Mouse (Mus musculus) thymus, adult 2 months (tissue): ENCODE results near the gene Slc8b1. TPM values are rescaled to one million over a fixed set of nuclear protein-coding genes. Genes with fewer than 3 reads are reported as not detected.

Experiments
- DNase-seq: peaks from one replicate; pipeline ENCODE4 v3.0.0; 2021
- H3K27ac ChIP-seq: fragments of 200-500 bp; 2 replicates; pipeline ENCODE4 v1.5.1; 2012; ENCODE audit warnings: low read length, control low read depth; ENCODE audit not compliant: control insufficient read depth, insufficient read depth
- H3K27me3 ChIP-seq: fragments of 200-500 bp; 2 replicates; pipeline ENCODE4 v1.6.1; 2012; ENCODE audit warnings: mild to moderate bottlenecking, low read length, moderate library complexity, mixed read lengths; ENCODE audit not compliant: control insufficient read depth, insufficient read depth
- H3K36me3 ChIP-seq: fragments of 200-500 bp; 2 replicates; pipeline ENCODE4 v1.6.1; 2012; ENCODE audit warnings: mild to moderate bottlenecking, low read length, moderate library complexity; ENCODE audit not compliant: control insufficient read depth, insufficient read depth
- H3K4me1 ChIP-seq: fragments of 200-500 bp; replicated peaks from 2 replicates; pipeline ENCODE4 v1.6.1; 2012; ENCODE audit warnings: low read length; ENCODE audit not compliant: control insufficient read depth, insufficient read depth
- H3K4me3 ChIP-seq: fragments of 200-500 bp; 2 replicates; pipeline ENCODE4 v1.5.1; 2012; ENCODE audit warnings: mild to moderate bottlenecking, low read length, control low read depth, moderate library complexity; ENCODE audit not compliant: control insufficient read depth, insufficient read depth
- CTCF ChIP-seq: fragments of 200-500 bp; IDR thresholded peaks from 2 replicates; pipeline ENCODE4 v1.5.1; 2012; ENCODE audit warnings: mild to moderate bottlenecking, control low read depth, low read length, moderate library complexity, borderline replicate concordance; ENCODE audit not compliant: control insufficient read depth, poor library complexity, insufficient read depth; ENCODE audit errors: extremely low read depth
- POLR2A ChIP-seq: fragments of 200-500 bp; IDR thresholded peaks from 2 replicates; pipeline ENCODE4 v1.6.1; 2012; ENCODE audit warnings: mild to moderate bottlenecking, low read length, control low read depth, moderate library complexity; ENCODE audit not compliant: control insufficient read depth, poor library complexity, insufficient read depth; ENCODE audit errors: extremely low read depth
- WGBS: fragments of 180-500 bp; shearing (Covaris S2); methylation state at CpG from one replicate; pipeline ENCODE4 v1.1.7; 2018; 5-methylcytosine and 5-hydroxymethylcytosine counted together
- polyA plus RNA-seq: library from polyadenylated mRNA; depleted of rRNA; stranded (reverse); fragments of >200 nt; gene quantifications from 2 replicates; pipeline ENCODE4 v1.2.3, GENCODE M21; 2012; rRNA removed

Gene Slc8b1
- polyA plus RNA-seq, 1 experiment, result 29.1 TPM

DNA sequence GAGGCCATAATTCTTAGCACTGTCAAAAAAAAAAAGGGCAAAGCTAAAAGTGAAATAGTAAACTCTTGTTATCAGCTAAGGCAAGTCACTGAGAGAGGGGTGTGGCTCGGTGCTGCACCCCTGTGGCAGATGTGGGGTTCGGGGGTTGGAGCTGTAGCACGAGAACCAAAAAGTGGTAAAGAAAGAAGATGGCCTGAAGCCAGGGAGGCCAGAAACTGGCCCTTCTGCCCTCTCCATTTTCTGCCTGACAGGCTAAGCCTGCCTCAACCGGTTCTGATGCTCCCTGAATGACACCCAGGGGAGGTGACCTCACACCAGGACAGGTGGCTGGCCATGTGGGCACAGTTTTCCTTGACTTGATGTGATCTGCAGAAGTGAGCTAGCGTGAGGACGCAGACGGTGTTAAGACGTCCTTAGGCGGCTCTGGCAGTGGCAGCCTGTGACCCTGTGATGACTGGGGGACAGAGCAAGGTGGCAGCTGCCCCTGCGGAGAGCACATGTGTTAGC, 67.0 kb downstream of the Slc8b1 start:
- peaks cover 51% of the 10 kb centered on the region for H3K4me1 ChIP-seq
- DNase-seq, result peak; percentile 77
- peak; percentile 56; the same call in 1 of the 2 replicates for TF ChIP-seq CTCF
- TF ChIP-seq POLR2A, result no peak; the same call in 1 of the 2 replicates
- no peaks in the 10 kb centered on the region for H3K27me3 ChIP-seq
- peak overlapping the region; percentile 91 for H3K27ac ChIP-seq
- H3K4me3 ChIP-seq, result no peak overlapping the region
- H3K36me3 ChIP-seq, result peaks cover 11% of the 10 kb centered on the region; the same call in 1 of the 2 replicates
- 9% methylated on average over 10 of the region's 10 CpGs for whole genome bisulfite sequencing

DNA sequence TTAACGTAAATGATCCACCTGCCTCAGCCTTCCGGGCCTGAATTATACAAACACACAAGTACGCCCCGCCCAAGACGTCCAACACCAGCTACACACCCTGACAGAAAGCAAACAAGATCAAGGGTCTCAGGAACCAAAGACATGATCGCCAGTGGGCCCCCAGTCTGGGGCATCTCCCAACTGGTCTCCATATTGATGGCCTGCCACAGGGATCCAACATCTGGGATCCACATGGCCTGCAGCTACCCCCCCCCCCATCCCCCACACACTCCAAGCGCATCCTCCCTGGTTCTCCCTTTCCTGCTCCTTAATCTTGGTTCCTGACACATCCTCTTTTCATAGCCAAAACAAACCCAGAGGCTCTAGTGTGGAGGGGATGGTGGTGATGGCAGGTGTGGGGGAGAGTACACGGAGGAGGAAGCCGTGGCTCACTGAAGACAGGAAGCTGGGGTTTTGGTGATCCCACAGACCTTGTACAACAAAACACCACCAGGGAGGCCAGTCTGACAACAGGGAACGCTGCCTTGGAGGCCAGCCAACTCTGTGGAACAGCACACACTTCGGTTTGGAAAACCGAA, 67.6 kb downstream of the Slc8b1 start:
- WGBS, result 3% methylated on average over 12 of the region's 12 CpGs
- no peak overlapping the region for H3K4me3 ChIP-seq
- H3K27me3 ChIP-seq, result no peaks in the 10 kb centered on the region
- DNase-seq, result peak; percentile 82
- H3K36me3 ChIP-seq, result peaks cover 17% of the 10 kb centered on the region; the same call in 1 of the 2 replicates
- peak overlapping the region; percentile 91 for H3K27ac ChIP-seq
- TF ChIP-seq CTCF (no peak), POLR2A (no peak)
- H3K4me1 ChIP-seq, result peaks cover 51% of the 10 kb centered on the region

DNA sequence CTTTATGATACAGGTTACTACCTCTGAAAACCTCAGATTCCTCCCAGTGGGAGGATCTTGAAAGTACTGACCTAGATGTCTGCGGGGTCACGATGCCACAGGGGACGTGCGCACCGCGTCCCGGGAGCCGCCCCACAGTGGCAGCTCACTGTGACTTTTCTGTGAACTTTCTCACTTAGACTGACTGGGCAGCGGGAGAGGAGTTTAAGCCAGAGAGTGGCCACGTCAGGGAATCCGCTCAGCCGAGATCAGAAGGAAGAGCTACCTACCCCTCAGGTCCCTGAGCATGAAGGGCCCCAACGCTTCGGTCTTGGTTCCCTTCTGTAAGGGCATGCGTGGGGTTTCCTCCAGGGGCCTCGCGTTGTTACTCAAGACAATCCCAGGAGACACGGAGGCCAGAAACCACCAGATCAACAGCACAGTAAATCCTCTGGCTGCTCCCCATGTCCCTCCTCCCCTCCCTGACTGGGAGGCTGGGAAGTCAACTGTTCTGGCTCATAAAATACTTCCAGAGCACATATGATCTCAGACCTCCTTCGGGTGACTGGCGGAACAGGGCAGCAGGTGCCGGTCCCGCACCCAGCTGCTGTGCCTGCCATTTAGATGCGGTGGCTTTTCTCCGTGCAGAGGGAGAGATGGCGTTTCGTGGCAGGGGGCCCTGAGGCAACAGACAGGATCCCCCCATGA, 68.4 kb downstream of the Slc8b1 start:
- Histone ChIP-seq H3K4me3 (peak overlapping the region; percentile 19), H3K27ac (peak overlapping the region; percentile 88), H3K4me1 (peaks cover 51% of the 10 kb centered on the region), H3K36me3 (peaks cover 24% of the 10 kb centered on the region; the same call in 1 of the 2 replicates), H3K27me3 (no peaks in the 10 kb centered on the region)
- peak; percentile 45 for DNase-seq
- TF ChIP-seq POLR2A, result no peak
- TF ChIP-seq CTCF, result 0 out of 2 replicates have a peak, but pooled peaks have one; percentile 9
- 5% methylated on average over 26 of the region's 26 CpGs for WGBS

DNA sequence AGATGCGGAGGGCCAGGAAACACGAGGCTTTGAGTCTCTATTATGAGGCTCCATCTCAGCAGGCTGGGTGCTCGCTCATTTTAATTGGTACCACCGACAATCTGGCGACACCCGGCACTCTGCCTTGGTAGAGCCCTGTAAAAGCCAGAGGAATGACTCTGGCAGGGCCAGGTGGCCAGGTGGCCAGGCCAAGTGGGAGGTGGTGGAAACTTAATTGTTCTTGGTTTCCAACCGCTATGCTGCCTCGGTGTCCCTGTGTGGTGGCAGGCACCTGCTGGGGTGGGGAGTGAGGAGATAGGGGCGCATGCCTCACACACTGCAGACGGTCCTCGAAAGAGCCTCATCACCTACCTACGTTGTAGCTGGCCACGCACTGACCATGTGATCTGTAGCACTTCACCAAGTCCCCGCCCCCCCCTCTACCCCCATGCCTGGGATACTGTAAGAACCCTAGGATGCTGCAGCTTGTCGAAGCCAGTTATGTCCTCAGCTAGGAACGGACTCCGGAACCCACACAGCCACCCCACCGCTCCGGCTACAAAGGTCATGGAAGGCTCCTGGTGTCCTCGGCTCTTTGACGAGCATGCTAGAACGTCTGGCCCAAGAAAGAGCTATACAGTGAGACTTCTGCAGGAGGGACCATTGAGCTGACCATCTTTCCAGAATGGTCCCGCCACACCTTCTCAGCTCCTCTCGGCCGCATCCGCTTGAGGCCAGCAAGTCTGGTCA, 69.1 kb downstream of the Slc8b1 start:
- peak overlapping the region; percentile 19 for H3K4me3 ChIP-seq
- TF ChIP-seq CTCF, result no peak
- TF ChIP-seq POLR2A, result no peak
- WGBS, result 54% methylated on average over 26 of the region's 26 CpGs
- H3K4me1 ChIP-seq, result peaks cover 55% of the 10 kb centered on the region
- H3K27me3 ChIP-seq, result no peaks in the 10 kb centered on the region
- H3K27ac ChIP-seq, result peak overlapping the region; percentile 88
- peaks cover 31% of the 10 kb centered on the region; the same call in 1 of the 2 replicates for H3K36me3 ChIP-seq
- peak; percentile 43 for DNase-seq

DNA sequence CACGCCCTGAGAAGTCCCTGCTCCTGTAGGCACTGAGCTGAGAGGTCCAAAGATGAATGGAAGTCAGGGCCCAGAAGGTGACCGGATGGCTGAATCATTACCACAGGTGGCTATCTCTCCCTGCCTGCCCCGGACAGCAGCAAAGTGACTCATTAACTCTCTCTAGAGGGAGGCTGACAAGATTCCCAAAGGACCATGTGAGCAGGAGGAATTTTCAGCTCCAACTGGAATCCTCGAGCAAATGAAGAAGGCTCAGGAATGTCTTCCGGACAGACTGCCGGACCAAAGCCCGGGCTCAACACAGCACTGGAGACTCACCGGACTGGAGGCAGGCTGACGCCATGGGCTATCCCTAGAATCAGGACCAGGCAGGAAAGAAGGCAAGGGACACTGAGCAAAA, 71.0 kb downstream of the Slc8b1 start:
- no peaks in the 10 kb centered on the region for H3K27me3 ChIP-seq
- WGBS, result 97% methylated on average over 9 of the region's 9 CpGs
- DNase-seq, result no peak
- TF ChIP-seq POLR2A, result no peak
- TF ChIP-seq CTCF, result no peak
- no peak overlapping the region for H3K4me3 ChIP-seq
- peaks cover 62% of the 10 kb centered on the region for H3K4me1 ChIP-seq
- peaks cover 31% of the 10 kb centered on the region; the same call in 1 of the 2 replicates for H3K36me3 ChIP-seq
- peak overlapping the region; percentile 14; the same call in 1 of the 2 replicates for H3K27ac ChIP-seq

DNA sequence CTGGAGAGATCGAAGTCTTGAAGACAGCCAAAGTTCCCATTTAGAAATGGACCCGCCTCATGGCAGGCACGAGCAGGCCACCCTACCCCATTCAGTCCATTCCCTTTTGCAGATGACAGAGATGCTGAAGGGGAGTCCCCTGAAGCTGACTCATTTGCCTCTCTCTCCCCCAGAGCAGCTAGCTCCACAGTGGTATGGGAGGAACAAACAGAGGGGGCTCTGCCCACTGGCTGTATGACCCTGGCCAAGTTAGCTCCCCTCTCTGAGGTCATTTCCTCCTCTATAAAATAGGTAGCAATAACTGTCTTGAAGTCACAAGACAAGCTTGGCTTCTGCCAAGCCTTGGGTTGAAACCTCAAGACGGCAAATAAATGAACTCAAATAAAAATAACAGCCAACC, 72.5 kb downstream of the Slc8b1 start:
- no peaks in the 10 kb centered on the region for H3K27me3 ChIP-seq

More for the DNA sequence above, 72.5 kb downstream of the Slc8b1 start:
- peaks cover 53% of the 10 kb centered on the region for H3K4me1 ChIP-seq
- 91% methylated on average over 4 of the region's 4 CpGs for WGBS
- no peak overlapping the region for H3K4me3 ChIP-seq
- no peak overlapping the region for H3K27ac ChIP-seq
- H3K36me3 ChIP-seq, result peaks cover 31% of the 10 kb centered on the region; the same call in 1 of the 2 replicates
- no peak for TF ChIP-seq POLR2A
- no peak for TF ChIP-seq CTCF
- DNase-seq, result no peak

Other genes starting within 250 kb of the Slc8b1 start
- gene Lhx5, start 79.5 kb upstream of the Slc8b1 start, polyA plus RNA-seq, result 0.03 and 0.23 TPM in 2 replicates
- gene Sdsl, start 38.4 kb upstream of the Slc8b1 start, polyA plus RNA-seq, result 1.8 and 2.5 TPM in 2 replicates
- gene Sds, start 34.6 kb upstream of the Slc8b1 start, polyA plus RNA-seq, result 0.65 and 0.75 TPM in 2 replicates
- gene Plbd2, start 7.5 kb upstream of the Slc8b1 start, polyA plus RNA-seq, result 31.5 and 32.4 TPM in 2 replicates
- gene Tpcn1, start 77.5 kb downstream of the Slc8b1 start, polyA plus RNA-seq, result 203 and 208 TPM in 2 replicates
- gene Iqcd, start 77.8 kb downstream of the Slc8b1 start, polyA plus RNA-seq, result 2.8 and 3.0 TPM in 2 replicates
- gene Rita1, start 101.4 kb downstream of the Slc8b1 start, polyA plus RNA-seq, result 18.8 and 20.6 TPM in 2 replicates
- gene Ddx54, start 101.6 kb downstream of the Slc8b1 start, polyA plus RNA-seq, result 429 and 448 TPM in 2 replicates
- 0.15 and 0.33 TPM in 2 replicates for gene Cfap73, start 123.1 kb downstream of the Slc8b1 start, polyA plus RNA-seq
- 27.7 and 28.0 TPM in 2 replicates for gene Rasal1, start 137.6 kb downstream of the Slc8b1 start, polyA plus RNA-seq
- gene Dtx1, start 200.8 kb downstream of the Slc8b1 start, polyA plus RNA-seq, result 60.6 and 66.6 TPM in 2 replicates
- 18.5 and 22.4 TPM in 2 replicates for gene Oas2, start 238.7 kb downstream of the Slc8b1 start, polyA plus RNA-seq